Mouse (Mus musculus) B cell, adult 2 months (primary cell): ENCODE measurements at regions not wholly inside any gene's neighbourhood (a gene's known extent, or its start where the extent isn't known, plus 50 kb on each side); places are given as distances from the start of the nearest gene placed in this dataset.
"Not testable (repeated sequence)": the region's sequence is repeated elsewhere in the genome, so short reads cannot be mapped to it uniquely, and the experiment has no call there.

Source experiments
- DNase-seq, 2 experiments: peaks; one replicate each; pipeline ENCODE4 v3.0.0; 2022

DNA sequence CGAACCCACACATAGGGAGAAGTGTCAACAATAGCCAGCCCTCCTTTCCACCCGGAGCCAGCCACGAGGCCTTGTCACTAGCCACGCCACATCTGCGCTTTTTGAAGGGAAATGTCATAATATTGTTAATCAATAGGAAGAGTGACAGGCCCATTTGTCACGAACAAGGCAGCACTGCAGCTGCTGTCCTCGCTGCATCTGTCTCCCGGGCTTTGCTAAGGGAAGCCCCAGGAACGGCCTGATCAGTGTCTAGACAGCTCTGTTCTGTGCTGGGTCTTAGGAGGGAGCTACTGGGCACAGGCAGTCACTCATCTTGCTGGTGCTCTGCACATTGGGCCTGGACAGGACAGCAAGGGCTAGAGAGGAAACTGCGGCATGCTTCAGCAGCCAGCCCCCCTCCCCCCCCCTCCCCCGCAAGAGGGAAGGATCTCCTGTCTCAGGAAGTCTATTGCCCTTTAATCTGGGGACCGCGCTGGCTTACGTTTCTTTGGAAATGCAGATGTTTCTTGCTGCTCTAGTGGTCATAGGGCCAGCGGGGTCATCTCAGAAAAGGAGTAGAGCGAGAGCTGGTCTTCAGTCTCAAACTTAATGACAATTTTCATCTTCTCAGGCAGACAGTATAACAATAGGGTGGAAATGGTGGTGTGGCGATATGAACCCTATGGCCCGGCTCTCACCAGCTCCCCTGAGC is 169.1 kb upstream of the Npvf start:
- peak in 1 of 2 experiments; percentile 9 for DNase-seq

DNA sequence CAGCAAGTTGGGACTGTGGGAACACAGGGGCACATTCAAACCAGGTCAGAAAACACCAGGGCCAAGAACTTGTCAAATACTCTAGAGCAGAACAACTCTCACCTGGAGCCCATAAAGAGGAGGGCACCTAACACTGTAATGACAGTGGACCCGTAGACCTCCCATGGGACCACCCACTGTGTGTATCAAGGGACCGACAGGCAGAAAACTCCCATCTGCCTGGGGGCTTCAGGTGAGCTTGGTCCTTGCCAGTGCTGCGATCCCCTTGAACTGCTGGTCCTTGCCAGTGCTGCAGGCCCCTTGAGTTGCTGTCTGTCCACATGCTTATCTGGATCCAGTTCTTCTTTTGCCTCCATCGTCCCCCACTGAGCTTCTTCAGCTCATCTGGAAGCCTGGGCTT is 170.2 kb upstream of the Npvf start:
- no peak for DNase-seq

DNA sequence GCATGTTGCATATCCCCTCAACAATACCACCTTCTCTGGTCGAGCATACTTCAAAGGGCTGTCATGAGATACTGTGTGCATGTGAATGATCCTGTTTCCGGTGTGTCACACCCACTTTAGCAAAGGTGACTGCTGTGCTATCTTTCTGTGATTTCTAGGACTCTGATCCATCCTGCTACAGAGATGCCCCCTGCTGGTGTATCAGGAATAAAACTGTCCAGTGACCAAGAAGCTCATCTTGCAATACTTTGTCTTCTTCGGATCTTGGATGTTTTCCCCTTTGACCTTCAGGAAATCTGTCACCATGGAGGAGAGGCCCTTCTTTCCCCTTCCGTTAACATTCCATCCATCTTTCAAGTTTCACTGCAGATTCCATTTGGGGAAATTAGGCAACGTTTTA is 177.5 kb upstream of the Npvf start:
- DNase-seq = peak in 1 of 2 experiments; percentile 12

DNA sequence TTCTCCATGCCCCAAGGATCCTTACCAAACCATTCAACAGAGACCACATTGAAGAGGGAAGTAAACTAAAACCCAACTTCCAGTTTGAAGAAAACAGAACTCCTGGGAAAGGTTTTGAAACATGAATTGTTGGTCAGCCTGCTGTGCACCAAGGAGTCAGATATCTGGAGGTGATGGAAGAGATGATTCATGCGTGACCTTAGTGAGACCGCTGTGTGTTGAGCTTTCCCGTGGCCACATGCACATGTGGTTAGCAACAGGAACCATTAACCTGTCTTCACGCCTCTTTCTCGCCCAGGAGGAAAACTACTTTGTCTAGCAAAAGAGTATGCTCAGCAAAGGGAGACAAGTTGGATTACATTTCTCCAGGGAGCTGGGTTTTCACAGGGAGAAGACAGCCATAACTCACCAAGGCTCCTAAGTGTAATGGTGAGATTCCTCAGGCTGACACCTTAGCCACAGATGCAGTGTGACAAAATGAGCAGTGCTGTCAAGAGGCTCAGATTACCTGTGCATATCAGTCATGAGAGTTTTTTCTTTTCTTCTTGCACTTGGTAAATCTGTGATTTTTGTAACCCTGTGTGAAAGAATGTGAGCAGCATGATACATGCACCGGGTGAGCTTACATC is 181.9 kb upstream of the Npvf start:
- DNase-seq = no peak

DNA sequence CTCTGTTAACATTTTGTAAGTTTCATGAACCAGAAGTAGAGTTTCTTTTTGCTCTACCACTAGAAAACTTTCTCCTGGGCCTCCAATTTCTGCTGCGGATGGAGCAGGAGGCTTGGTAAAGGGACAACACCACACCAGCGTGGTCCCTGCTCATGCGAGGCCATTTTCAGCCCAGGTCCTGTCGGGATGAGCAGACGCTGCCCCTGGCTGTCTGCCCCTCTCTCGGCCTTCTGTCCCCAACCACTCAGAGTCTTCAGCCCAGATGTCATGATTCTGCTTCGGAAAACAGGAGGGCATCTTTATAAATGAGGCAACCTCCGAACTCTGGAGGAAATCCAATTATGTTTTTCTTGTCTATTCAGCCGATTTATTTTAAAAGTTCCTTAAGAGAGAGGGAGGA is 186.6 kb upstream of the Npvf start:
- DNase-seq = no peak

DNA sequence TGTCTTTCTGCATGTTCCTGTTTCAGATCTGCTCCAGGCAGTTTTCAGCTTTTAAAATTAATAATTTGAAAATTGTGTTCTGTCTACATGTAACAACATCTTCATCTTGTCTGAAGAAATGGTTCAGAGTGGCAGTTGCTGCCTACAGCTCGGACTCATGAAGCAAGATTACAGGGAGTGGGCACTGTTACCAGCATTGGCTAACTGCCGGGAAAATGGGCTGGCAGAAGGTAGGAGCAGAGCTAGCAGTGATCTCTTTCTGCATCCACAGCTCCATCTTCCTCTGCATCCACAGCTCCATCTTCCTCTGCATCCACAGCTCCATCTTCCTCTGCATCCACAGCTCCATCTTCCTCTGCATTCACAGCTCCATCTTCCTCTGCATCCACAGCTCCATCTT is 191.0 kb upstream of the Npvf start:
- DNase-seq = not testable (repeated sequence)

DNA sequence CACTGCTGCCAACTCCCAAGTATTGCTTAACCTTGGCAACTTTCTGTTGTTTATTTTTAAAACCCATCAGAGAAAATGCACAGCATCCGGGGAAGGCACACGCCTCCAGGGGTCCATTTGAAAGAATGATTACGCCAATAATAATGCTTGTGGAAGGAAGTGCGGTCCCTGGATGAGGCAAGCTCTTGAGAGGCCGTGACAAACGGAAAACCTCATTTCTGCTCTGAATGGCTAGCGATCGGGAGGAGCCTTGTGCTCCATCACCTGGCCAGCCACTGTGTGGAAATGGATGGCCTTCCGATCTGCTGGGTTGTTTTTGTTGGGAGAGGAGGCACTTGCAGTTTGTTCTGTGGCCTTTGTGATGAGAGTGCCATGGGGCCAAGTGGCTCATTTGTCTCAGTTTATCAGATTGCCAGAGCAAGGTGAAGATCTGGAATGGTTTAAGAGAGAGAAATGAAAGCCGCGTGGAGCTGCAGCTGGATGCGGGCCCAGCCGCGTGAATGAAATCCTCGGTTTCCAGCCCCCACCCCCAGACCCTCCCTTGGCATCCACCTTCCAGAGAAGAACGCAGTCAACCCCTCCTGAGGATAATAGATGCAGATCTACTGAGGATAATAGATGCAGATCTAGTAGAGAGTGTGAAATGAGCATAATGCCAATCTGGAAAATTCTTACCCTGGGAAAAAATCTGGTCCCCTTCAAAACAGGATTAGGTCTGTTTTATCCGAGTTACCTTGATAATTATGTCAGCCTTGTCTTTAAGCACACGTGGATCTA is 192.7 kb upstream of the Npvf start:
- DNase-seq = no peak

DNA sequence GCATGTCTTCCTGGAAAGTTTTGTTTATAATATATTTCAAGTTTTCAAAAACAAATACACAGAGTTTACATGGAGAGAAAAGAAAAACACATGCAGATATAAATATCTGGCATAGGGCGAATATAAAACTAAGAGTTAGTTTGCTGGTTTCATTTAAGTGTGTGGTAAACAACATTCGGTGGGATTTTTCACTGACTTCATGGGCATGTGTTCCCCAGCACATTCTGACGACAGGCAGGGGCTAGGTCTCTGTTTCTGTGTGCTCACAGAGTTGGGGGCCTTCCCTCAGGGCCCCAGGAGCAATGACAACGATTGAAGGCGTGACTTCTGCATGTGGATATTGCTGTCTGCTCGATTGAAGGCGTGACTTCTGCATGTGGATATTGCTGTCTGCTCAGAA is 193.3 kb upstream of the Npvf start:
- DNase-seq = no peak

DNA sequence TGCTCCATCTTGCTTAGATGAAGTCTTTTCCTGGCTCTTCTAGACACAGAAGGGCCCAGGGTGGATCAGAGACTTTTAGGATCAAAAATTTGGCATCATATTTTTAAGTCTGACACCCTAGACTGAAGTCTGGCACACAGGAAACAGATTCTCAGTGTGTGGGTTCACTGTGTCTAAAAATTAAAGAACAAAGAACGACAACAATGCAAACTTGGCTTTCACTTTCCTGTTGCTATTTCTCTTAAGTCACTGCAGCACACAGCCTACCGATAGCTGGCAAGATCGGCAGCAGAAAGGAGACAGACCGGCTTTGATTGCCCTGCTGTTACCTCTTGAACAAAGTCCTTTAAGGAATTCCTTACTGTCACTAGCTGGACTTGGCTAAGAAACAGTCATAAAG is 204.9 kb upstream of the Npvf start:
- DNase-seq = no peak

DNA sequence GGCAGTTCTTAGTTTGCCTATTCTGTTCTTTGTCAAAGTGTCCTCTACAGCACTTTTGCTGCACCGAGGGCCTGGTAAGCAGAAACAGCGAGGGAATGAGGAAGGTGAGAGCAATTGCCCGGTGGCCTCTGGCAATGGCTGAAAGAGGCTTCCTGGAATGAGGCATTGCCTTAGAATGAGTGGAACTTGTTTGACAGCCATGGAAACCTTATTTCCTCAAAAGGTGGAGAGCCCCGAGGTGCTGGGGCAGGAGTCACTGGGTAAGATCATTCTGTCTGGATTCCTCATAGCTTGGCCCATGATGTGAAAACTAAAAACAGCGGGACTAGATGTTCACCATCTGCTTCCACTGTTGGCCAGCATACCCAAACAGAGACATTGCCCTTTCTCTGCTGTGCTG is 223.8 kb upstream of the Npvf start:
- no peak for DNase-seq

DNA sequence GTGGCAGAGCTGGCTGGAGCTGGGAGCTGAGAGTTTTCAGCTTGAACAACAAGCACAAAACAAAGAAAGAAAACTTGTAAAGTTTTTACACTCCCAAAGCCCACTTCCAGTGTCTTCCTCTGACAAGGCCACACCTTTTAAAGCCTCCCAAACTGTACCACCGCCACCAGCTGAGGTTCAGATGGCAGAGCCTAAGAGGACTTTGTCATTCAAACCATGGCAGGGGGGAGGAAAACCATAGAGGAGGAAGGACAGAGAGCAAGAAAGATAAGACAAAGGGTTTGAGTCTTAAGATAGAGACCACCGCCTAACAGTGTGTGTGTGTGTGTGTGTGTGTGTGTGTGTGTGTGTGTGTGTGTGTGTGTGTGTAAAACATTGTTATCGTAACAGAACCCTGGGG is 228.1 kb upstream of the Npvf start:
- DNase-seq = no peak

DNA sequence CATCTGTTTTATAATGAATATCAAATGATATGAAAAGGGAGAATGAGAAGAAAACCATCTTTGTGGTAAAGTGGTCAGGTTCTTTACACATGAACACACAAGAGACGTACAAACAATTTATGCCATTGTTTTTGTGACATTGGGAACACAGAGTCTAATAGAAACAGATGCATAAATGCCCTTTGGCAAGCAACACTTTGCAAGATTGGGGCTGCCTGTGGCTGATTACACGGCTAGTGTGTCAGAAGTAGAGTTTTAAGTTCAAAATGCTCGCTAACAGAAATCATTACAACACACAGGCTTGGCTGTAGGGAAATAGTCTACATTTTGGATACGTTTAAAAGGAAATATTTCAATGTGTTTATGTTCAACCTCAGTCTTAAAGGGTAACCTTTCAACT is 228.5 kb upstream of the Npvf start:
- DNase-seq = no peak

DNA sequence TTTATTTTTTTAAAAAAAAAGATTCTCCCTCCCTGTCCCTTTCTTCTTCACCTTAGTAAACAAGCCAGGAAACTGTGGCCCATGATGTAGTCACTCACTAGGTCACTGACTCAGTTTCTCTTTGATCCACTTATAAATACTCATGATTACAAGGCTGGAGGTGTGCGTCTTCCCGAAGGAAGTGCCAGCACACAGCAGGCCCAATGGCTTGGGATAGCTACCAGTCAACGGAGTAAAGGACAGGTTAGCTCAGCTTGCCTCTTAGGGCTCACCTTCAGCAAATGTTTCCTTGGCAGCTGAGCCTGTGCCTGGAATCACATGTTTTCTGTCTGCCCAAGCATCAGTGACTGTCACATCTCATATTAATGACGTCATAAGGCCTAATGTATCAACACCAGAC is 230.8 kb upstream of the Npvf start:
- no peak for DNase-seq

DNA sequence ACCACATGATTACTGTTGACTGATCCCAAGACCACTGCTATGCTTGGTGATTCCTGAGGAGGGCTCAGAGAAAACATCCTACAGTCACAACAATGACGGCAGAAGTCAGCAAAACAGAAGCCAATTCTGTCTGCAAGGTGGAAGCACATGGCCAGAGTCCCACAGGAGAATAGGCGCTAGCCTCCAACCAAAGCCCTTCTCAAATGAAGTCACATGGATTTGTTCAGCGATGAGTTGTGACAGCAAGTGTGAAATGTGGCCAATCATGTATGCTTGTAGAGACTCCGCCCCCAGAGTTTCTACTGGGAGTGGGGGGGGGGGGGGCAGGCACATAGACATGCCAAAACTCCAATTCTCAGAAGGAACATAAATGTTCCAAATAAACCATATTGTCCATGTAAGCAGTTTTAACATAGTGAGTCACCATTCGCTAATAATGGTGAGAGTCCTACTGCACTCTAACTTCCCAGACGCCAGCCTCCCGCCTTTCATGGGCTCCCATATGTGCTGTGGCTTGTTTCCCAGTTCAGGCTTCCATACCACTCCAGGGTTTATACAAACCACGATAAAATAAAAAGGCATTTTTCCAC is 231.6 kb upstream of the Npvf start:
- no peak for DNase-seq

DNA sequence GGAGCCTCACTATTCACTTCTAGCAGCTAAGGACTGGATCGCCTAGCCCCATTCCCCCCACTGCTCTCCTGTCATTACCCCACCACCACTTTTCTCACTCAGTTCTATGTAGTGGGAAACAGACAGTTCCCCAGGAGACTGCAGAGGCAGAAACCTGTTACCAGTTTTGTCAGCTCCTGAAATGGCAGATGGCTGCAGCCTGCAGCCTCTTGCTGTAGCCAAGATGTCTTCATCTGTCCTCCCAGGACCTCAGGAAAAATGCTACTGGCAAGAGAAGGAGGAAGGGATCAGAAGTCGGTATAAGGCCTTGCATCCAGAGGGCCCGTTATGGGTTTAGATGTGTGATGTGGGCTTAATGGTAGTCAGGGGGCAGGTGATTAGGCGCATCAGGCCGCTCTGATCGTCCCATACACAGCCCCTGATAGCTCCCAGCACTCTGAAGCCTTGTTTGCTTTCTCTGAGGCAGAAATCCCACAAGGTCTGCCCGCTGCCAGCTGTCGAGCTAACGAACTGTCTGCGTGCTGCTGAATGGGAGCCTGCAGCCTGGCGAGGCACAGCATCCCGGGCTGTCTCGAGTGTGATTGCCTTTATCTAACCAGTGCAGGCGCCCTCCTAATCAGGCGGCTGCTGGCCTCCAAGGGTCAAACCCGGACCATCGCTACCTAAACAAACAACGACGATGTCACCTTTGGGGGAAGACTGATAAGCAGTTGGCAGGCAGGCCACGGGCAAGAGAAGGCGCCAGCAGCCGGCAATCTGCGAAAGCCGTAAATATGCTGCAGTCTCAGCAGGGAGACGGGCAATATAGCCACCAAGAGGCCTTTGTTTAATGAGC is 236.3 kb upstream of the Npvf start:
- DNase-seq = no peak

DNA sequence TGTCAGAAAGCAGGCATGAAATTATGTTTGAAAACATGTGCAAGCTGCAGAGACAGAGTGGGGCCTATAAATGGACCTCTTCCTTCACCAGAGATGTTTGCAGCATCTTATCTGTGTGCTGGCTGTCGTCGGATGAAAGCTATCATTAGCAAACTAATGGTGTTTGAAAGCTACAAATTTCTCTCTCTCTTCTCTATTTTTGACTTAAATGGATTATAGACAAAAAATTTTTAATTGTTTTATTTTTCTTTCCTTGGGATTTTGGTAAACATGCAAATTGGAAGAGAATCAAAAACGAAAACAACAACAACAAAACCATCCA is 236.9 kb upstream of the Npvf start:
- no peak for DNase-seq

DNA sequence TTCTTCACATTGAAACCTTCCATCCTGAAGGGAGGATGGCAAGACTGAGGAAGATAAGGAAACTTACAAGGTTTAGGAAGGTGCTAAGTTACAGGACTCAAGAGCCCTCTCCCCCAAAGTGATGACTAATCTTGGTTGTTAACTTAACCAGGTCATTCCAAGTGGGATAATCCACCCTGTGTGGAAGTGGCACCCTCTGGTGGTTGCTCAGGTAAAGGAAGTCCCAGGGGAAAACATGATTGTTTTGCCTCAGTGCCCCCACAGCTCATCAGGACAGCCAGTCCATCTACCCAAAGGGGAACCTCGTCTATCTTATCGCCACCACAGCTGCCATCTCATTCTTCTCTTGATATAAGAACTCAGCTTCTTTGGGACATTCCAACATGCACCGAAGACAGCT is 244.6 kb upstream of the Npvf start:
- DNase-seq = no peak

DNA sequence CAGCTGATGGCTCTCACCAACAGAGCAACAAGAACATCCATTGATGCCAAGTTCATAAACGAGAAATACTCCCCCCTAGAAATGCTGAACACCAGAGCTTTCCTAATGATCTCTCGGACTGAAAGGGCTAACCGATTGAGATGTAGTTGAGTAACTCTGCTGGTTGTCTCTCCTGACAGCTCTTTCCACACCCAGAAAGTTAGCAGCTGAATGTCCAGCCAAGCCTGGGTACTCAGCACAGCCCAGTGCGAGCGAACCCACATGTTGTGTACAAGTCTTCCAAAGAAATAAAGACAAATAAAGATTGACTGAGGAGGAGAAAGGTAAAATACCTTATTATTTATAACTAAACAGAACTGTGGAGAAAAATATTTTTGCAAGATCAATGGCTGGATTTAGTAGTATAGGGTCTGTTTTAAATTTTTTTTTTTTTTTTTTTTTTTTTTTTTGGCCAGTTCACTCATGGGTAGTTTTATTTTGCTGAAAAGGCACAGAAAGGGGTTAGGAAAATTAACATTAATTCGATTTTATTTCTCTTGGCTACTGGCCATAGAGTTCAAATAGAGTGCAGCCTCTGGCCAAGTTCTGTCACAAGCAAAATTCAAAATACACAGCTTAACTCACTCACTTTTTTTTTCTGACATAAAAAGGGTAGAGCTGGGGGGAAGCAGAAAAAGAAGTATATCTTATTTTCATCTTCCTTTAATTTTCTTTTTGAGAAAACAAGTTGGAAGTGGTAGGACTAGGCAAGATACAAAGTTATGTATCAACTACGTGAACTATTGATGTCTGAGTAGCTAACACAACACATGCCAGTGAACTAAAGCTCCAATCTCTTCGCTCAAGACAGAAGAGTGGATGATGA is 261.2 kb upstream of the Npvf start:
- no peak for DNase-seq

DNA sequence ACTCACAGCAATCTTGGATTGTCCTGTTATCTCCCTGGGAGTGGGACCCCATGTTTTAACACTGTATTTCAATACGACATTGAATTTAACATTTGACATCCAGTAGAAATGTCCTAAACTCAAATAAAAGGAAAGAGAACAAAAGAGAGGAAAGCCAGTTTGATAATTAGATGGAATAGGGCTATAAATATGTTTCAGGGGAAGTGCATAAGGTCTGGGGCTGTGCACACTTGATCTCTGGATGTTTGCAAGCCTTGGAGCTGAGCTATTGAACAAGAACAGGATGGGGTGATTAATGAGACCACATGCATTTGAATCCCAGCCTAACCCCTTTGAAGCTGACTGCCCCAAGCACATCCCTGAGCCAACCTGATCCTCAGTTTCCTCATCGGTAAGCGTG is 264.0 kb upstream of the Npvf start:
- DNase-seq = no peak

DNA sequence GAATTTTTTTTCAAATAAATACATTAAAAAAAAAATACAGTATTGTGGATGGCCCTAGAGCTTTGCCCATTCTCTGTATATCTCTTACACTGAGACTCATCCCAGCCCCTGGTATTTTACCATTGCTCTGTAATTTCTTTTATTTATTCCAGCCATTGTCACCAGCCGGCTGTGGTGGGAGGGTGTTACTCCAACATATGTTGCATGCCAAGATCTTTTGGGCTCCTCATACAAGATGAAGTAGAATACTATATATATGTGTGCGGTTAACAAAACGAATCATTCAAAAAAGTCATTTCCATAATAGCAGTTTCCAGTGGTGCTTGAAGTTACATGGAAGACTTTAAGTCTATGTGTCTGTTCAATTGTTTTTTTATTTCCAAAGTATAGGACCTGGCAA is 268.0 kb upstream of the Npvf start:
- no peak for DNase-seq

DNA sequence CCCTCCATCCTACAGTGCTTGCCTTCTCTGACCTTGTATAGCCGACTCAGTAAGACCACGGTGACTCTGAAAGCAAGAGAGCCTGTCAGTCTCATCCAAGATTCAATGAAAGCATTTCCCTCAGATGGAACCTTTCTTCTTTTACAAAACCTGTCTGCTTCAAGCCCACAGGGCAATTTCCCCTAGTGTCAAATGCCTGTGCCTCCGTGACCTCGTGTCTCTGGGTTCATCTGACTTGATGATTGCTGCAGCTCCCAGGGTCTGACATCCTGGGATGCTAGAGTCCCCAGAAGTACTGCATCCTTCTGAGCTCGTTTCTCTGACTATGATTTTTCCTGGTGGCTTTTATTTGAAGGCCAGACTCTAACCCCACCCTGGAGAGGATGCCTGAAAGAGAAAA is 270.3 kb upstream of the Npvf start:
- no peak for DNase-seq

DNA sequence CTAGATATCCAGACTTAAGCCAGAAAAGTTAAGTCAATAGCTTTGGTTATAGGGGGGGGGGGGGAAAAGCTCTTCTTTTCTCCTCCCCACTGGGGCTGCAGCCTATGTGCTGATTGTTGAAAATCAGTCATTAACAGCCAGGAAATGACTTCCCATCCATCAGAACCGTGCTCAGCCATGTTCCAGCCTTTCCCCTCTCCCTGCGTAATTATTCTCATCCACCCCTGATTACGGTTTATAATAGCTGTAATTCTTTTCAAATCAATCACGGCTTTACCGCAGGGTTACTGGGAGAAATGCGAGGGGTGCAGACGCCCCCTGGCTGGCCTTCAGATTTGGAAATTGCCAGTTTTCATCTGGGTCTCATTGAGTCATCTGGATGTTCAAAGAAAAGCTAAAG is 270.8 kb upstream of the Npvf start:
- no peak for DNase-seq
